Mouse (Mus musculus): ENCODE data around the gene Btnl6.
"Not testable (repeated sequence)": the region's sequence is repeated elsewhere in the genome, so short reads cannot be mapped to it uniquely, and the experiment has no call there.

Btnl6 gene

GRCm38 (mm10) chr17:34517252-34517651 lies at the start of gene Btnl6:
Gene Btnl6 (minus strand): TSS chr17:34517352.
- no peak for DNase-seq (ENCODE audit: low read depth, low spot score)

- DNase-seq (ENCODE audit: low read depth, low spot score): no peak
These were observed 47.6 kb upstream of the Btnl6 start for GRCm38 (mm10) chr17:34564796-34565195.

- peak; percentile 97 for DNase-seq (ENCODE audit: low read depth, low spot score)
These were observed 46.9 kb upstream of the Btnl6 start, which contains the start of gene Notch4 for GRCm38 (mm10) chr17:34564003-34564421. Gene Notch4 (plus strand): TSS chr17:34564268.

GRCm38 (mm10) chr17:34563354-34563753 lies 46.2 kb upstream of the Btnl6 start:
- DNase-seq (ENCODE audit: low read depth, low spot score): no peak

- peak; percentile 93 for DNase-seq (ENCODE audit: low read depth, low spot score)
These were observed 45.4 kb upstream of the Btnl6 start for GRCm38 (mm10) chr17:34562595-34562994.

- peak; percentile 38 for DNase-seq (ENCODE audit: low read depth, low spot score)
These were observed 44.0 kb upstream of the Btnl6 start for GRCm38 (mm10) chr17:34561200-34561599.

GRCm38 (mm10) chr17:34560438-34560837 lies 43.3 kb upstream of the Btnl6 start:
- DNase-seq (ENCODE audit: low read depth, low spot score): peak; percentile 60

GRCm38 (mm10) chr17:34559895-34560294 lies 42.7 kb upstream of the Btnl6 start:
- DNase-seq (ENCODE audit: low read depth, low spot score): peak; percentile 81

- no peak for DNase-seq (ENCODE audit: low read depth, low spot score)
These were observed 42.0 kb upstream of the Btnl6 start for GRCm38 (mm10) chr17:34559116-34559515.

- DNase-seq (ENCODE audit: low read depth, low spot score): no peak
These were observed 40.3 kb upstream of the Btnl6 start for GRCm38 (mm10) chr17:34557411-34557810.

- no peak for DNase-seq (ENCODE audit: low read depth, low spot score)
These were observed 39.3 kb upstream of the Btnl6 start for GRCm38 (mm10) chr17:34556406-34556805.

- DNase-seq (ENCODE audit: low read depth, low spot score): peak; percentile 64
These were observed 38.3 kb upstream of the Btnl6 start for GRCm38 (mm10) chr17:34555483-34555882.

GRCm38 (mm10) chr17:34549843-34550242 lies 32.7 kb upstream of the Btnl6 start:
- no peak for DNase-seq (ENCODE audit: low read depth, low spot score)

GRCm38 (mm10) chr17:34549156-34549555 lies 32.0 kb upstream of the Btnl6 start:
- DNase-seq (ENCODE audit: low read depth, low spot score): no peak

GRCm38 (mm10) chr17:34547601-34548000 lies 30.4 kb upstream of the Btnl6 start:
- no peak for DNase-seq (ENCODE audit: low read depth, low spot score)

GRCm38 (mm10) chr17:34546797-34547196 lies 29.6 kb upstream of the Btnl6 start:
- no peak for DNase-seq (ENCODE audit: low read depth, low spot score)

- DNase-seq (ENCODE audit: low read depth, low spot score): not testable (repeated sequence)
These were observed 26.4 kb upstream of the Btnl6 start for GRCm38 (mm10) chr17:34543567-34543966.

- DNase-seq (ENCODE audit: low read depth, low spot score): no peak
These were observed 15.5 kb upstream of the Btnl6 start for GRCm38 (mm10) chr17:34532671-34533070.

GRCm38 (mm10) chr17:34519001-34519400 lies 1.8 kb upstream of the Btnl6 start:
- DNase-seq (ENCODE audit: low read depth, low spot score): no peak

GRCm38 (mm10) chr17:34518571-34518970 lies 1.4 kb upstream of the Btnl6 start:
- not testable (repeated sequence) for DNase-seq (ENCODE audit: low read depth, low spot score)

- no peak for DNase-seq (ENCODE audit: low read depth, low spot score)
These were observed 643 bp upstream of the Btnl6 start for GRCm38 (mm10) chr17:34517795-34518194.

- no peak for DNase-seq (ENCODE audit: low read depth, low spot score)
These were observed 638 bp downstream of the Btnl6 start for GRCm38 (mm10) chr17:34516514-34516913.

GRCm38 (mm10) chr17:34511723-34512122 lies 5.4 kb downstream of the Btnl6 start:
- DNase-seq (ENCODE audit: low read depth, low spot score): peak; percentile 25

GRCm38 (mm10) chr17:34507591-34507990 lies 9.6 kb downstream of the Btnl6 start:
- DNase-seq (ENCODE audit: low read depth, low spot score): no peak

Measured in ES-CJ7 (cell line).